18 mouse cellular contexts compared by ENCODE assay signal in the genomic region with DNA sequence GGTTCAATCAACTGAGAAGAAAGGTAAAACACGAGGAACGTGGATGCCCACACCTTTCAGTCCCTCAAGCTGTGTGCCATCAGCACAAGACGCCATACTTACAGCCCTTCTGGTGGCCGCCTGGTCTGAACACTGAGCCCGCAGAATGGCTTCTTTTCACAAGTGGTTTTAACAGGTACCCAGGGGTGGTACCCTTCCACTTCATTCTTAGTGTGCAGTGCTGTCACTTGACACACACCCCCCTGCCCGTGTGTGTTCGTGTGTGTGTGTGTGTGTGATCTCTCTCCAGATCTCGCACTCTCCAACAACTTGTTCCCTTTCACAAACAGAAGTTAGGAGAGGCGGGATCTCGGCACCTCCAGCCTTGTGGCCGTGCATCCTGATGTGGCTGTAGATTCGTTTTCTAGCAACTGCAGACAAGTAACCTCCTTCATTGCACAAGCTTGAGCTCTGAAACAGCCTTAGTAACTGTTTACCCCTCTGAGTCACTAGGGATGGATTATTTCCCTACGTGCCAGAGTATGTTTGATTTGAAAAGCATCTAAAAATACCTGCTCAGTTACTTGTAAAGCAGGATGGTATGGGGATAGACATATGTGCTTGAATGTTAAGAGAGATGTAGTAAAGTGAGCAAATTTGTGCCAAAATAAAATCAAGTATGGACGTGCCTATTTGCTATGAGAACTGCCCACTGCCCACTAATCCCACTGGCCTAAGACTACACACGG. TPM values are rescaled to one million over a fixed set of nuclear protein-coding genes. Genes with fewer than 3 reads are reported as not detected.
DNase-seq lines count a peak whose midpoint lies in the region; ATAC-seq and TF ChIP-seq lines count a peak whose summit lies in the region.
"Had no signal": no experiment of that assay in that cellular context is flagged by ENCODE, and none has a peak within 500 bp of the region (broad histone marks: within the 10 kb centered on the region; RNA-seq: fewer than 3 reads in every experiment).

No protein-coding gene starts in this region.

- no peak for TF ChIP-seq EP300 in liver, postnatal 0 days (IDR thresholded peaks at IDR 0.05; ENCODE audit: low read depth)

- 57% methylated on average over 15 of the region's 15 CpGs for WGBS in embryonic facial prominence, embryonic 15.5 days
- 71% methylated on average over 15 of the region's 15 CpGs for WGBS in embryonic facial prominence, embryonic 10.5 days
- WGBS in liver, postnatal 0 days (ENCODE audit: insufficient replicate concordance), result 53% methylated on average over 15 of the region's 15 CpGs

- no peak for ATAC-seq in embryonic facial prominence, embryonic 15.5 days (ENCODE audit: insufficient number of reproducible peaks, low FRiP score, low TSS enrichment, low read depth)
- ATAC-seq in liver, postnatal 0 days, result peak; percentile 35; the same call in 1 of the 2 replicates
- ATAC-seq: midbrain, embryonic 13.5 days had no signal

- TF ChIP-seq CTCF in liver, postnatal 0 days (IDR thresholded peaks at IDR 0.05; ENCODE audit: low read depth), result no peak

- no peak overlapping the region for H3K9ac ChIP-seq in embryonic facial prominence, embryonic 15.5 days
- H3K9ac ChIP-seq in liver, postnatal 0 days (replicated peaks), result no peak overlapping the region
- H3K9ac ChIP-seq: forebrain, embryonic 12.5 days; hindbrain, embryonic 13.5 days; liver, embryonic 14.5 days; lung, embryonic 15.5 days; midbrain, embryonic 13.5 days had no signal

- DNase-seq in embryonic facial prominence, embryonic 10.5 days (ENCODE audit: low spot score), result no peak
- DNase-seq in liver, postnatal 0 days, result no peak
- no peak for DNase-seq in liver
- peak; percentile 40 for DNase-seq in brain, adult 2 months (ENCODE audit: low read depth, low spot score)
- peak; percentile 57 to 78 for DNase-seq in natural killer cell, adult 2 months (ENCODE audit: low spot score in 2 of 2)
- DNase-seq in kidney, adult 18-20 months, result no peak
- no peak for DNase-seq in kidney, postnatal 36 days
- DNase-seq: adrenal gland, postnatal 14 days; cerebellum, adult 9-10 months; gastrocnemius, postnatal 25 days; heart, adult 2 months; kidney, adult 11 months had no signal

- no peaks in the 10 kb centered on the region for H3K9me3 ChIP-seq in embryonic facial prominence, embryonic 15.5 days (replicated peaks)
- no peaks in the 10 kb centered on the region for H3K9me3 ChIP-seq in embryonic facial prominence, embryonic 10.5 days
- no peaks in the 10 kb centered on the region for H3K9me3 ChIP-seq in liver, postnatal 0 days (ENCODE audit: low read length)
- H3K9me3 ChIP-seq: forebrain, embryonic 12.5 days; hindbrain, embryonic 13.5 days; lung, embryonic 15.5 days; midbrain, embryonic 13.5 days had no signal

- no peaks in the 10 kb centered on the region for H3K27me3 ChIP-seq in embryonic facial prominence, embryonic 15.5 days
- H3K27me3 ChIP-seq in embryonic facial prominence, embryonic 10.5 days (replicated peaks; ENCODE audit: low read depth, poor library complexity, severe bottlenecking), result no peaks in the 10 kb centered on the region
- H3K27me3 ChIP-seq in liver, postnatal 0 days (ENCODE audit: insufficient read depth, low read length), result no peaks in the 10 kb centered on the region
- H3K27me3 ChIP-seq: forebrain, embryonic 12.5 days; hindbrain, embryonic 13.5 days; lung, embryonic 15.5 days; midbrain, embryonic 13.5 days had no signal

- peaks cover 41% of the 10 kb centered on the region for H3K4me1 ChIP-seq in embryonic facial prominence, embryonic 15.5 days
- H3K4me1 ChIP-seq in embryonic facial prominence, embryonic 10.5 days, result peaks cover 68% of the 10 kb centered on the region
- H3K4me1 ChIP-seq in liver, postnatal 0 days (ENCODE audit: insufficient read depth), result peaks cover 58% of the 10 kb centered on the region

- H3K4me3 ChIP-seq in embryonic facial prominence, embryonic 15.5 days (replicated peaks), result no peak overlapping the region
- no peak overlapping the region for H3K4me3 ChIP-seq in embryonic facial prominence, embryonic 10.5 days
- no peak overlapping the region for H3K4me3 ChIP-seq in liver, postnatal 0 days (ENCODE audit: low read depth, low read length)
- H3K4me3 ChIP-seq: forebrain, embryonic 12.5 days; heart, adult 2 months; hindbrain, embryonic 13.5 days; lung, embryonic 15.5 days; midbrain, embryonic 13.5 days had no signal

- H3K36me3 ChIP-seq in embryonic facial prominence, embryonic 15.5 days, result no peaks in the 10 kb centered on the region
- no peaks in the 10 kb centered on the region for H3K36me3 ChIP-seq in embryonic facial prominence, embryonic 10.5 days (replicated peaks)
- 0 out of 2 replicates have a peak, but pooled peaks cover 3% of the 10 kb centered on the region for H3K36me3 ChIP-seq in liver, postnatal 0 days (replicated peaks; ENCODE audit: insufficient read depth, low read length)
- H3K36me3 ChIP-seq: forebrain, embryonic 12.5 days; hindbrain, embryonic 13.5 days; lung, embryonic 15.5 days; midbrain, embryonic 13.5 days had no signal

- H3K4me2 ChIP-seq in embryonic facial prominence, embryonic 15.5 days (replicated peaks), result no peak overlapping the region
- no peak overlapping the region for H3K4me2 ChIP-seq in liver, postnatal 0 days (ENCODE audit: low read depth, low read length)
- H3K4me2 ChIP-seq: forebrain, embryonic 12.5 days; hindbrain, embryonic 13.5 days; lung, embryonic 15.5 days; midbrain, embryonic 13.5 days had no signal

- H3K27ac ChIP-seq in embryonic facial prominence, embryonic 15.5 days (replicated peaks), result 0 out of 2 replicates have a peak overlapping the region, but pooled peaks have one; percentile 17
- no peak overlapping the region; the same call in 1 of the 2 replicates for H3K27ac ChIP-seq in embryonic facial prominence, embryonic 10.5 days (replicated peaks)
- H3K27ac ChIP-seq in liver, postnatal 0 days (ENCODE audit: low read depth), result no peak overlapping the region
- H3K27ac ChIP-seq: forebrain, embryonic 12.5 days; heart, adult 2 months; hindbrain, embryonic 13.5 days; liver, embryonic 14.5 days; lung, embryonic 15.5 days; midbrain, embryonic 13.5 days had no signal

RNA-seq across cellular contexts. Expression of a gene that starts 29.3 kb away (rescaled TPM):
- polyA plus RNA-seq in embryonic facial prominence, embryonic 15.5 days (2015; fragmentation: Nextera tagmentation; extraction: Ambion mirVana), result 8.2 and 8.9 TPM in 2 replicates
- polyA plus RNA-seq in embryonic facial prominence, embryonic 10.5 days (2016; fragmentation: Nextera tagmentation; extraction: Ambion mirVana), result 3.7 TPM in 2 replicates
- 3.5 and 3.7 TPM in 2 replicates for polyA plus RNA-seq in liver, postnatal 0 days (2015; fragmentation: Nextera tagmentation; extraction: Ambion mirVana)

Comparison
In these comparisons a context has a peak if more than half of its experiments do, and no peak if none do; other contexts are left out.
1. DNase-seq: peak in brain, adult 2 months (single experiment) and natural killer cell, adult 2 months (2 of 2); none in embryonic facial prominence, embryonic 10.5 days (single experiment), liver, postnatal 0 days (single experiment), liver (single experiment), kidney, adult 18-20 months (single experiment) and kidney, postnatal 36 days (0 of 2).